Mouse (Mus musculus) liver, postnatal 0 days (tissue): ENCODE measurements at regions not wholly inside any gene's neighbourhood (a gene's known extent, or its start where the extent isn't known, plus 50 kb on each side); places are given as distances from the start of the nearest gene placed in this dataset.

Experiments
- ATAC-seq: fragments of 200-750 bp; cut with Nextera tagmentation; 2 replicates; pipeline ENCODE4 v1.8.0; 2017; ENCODE audit warnings: mild to moderate bottlenecking, moderate library complexity
- DNase-seq: peaks from one replicate; pipeline ENCODE4 v3.0.0-alpha.2; 2016
- H3K27ac ChIP-seq: fragments of 300-500 bp; sonication (generic); 2 replicates; pipeline ENCODE4 v1.5.1; 2014; ENCODE audit warnings: antibody characterized with exemption, moderate library complexity, mild to moderate bottlenecking, low read depth
- H3K27me3 ChIP-seq: fragments of 300-500 bp; sonication (generic); 2 replicates; pipeline ENCODE4 v1.6.1; 2014; ENCODE audit warnings: low read length, control low read depth, mixed read lengths; ENCODE audit not compliant: insufficient read depth
- H3K36me3 ChIP-seq: fragments of 300-500 bp; sonication (generic); replicated peaks from 2 replicates; pipeline ENCODE4 v1.6.1; 2014; ENCODE audit warnings: mild to moderate bottlenecking, control low read depth, low read length, moderate library complexity, mixed read lengths; ENCODE audit not compliant: insufficient read depth
- H3K4me1 ChIP-seq: fragments of 300-500 bp; sonication (generic); 2 replicates; pipeline ENCODE4 v1.6.1; 2014; ENCODE audit warnings: antibody characterized with exemption, mild to moderate bottlenecking, control low read depth; ENCODE audit not compliant: insufficient read depth
- H3K4me2 ChIP-seq: fragments of 300-500 bp; sonication (generic); 2 replicates; pipeline ENCODE4 v1.6.1; 2014; ENCODE audit warnings: low read depth, mild to moderate bottlenecking, low read length, moderate library complexity, mixed read lengths
- H3K4me3 ChIP-seq: fragments of 300-500 bp; sonication (generic); 2 replicates; pipeline ENCODE4 v1.5.1; 2014; ENCODE audit warnings: low read depth, low read length
- H3K9ac ChIP-seq: fragments of 300-500 bp; sonication (generic); replicated peaks from 2 replicates; pipeline ENCODE4 v1.6.1; 2014; ENCODE audit warnings: mild to moderate bottlenecking, moderate library complexity
- H3K9me3 ChIP-seq: fragments of 300-500 bp; sonication (generic); 2 replicates; pipeline ENCODE4 v1.6.1; 2016; ENCODE audit warnings: mild to moderate bottlenecking, control low read depth, low read length, mixed read lengths
- EP300 ChIP-seq: IDR thresholded peaks from 2 replicates; pipeline ENCODE4 v1.6.1; 2016; ENCODE audit warnings: antibody characterized with exemption, low read depth, mild to moderate bottlenecking
- WGBS: fragments of 180-500 bp; shearing (Covaris S2); extraction: QIAGEN DNeasy Blood & Tissue Kit; methylation state at CpG from one replicate; pipeline ENCODE4 v1.1.7; 2014; ENCODE audit not compliant: insufficient replicate concordance; 5-methylcytosine and 5-hydroxymethylcytosine counted together

DNA sequence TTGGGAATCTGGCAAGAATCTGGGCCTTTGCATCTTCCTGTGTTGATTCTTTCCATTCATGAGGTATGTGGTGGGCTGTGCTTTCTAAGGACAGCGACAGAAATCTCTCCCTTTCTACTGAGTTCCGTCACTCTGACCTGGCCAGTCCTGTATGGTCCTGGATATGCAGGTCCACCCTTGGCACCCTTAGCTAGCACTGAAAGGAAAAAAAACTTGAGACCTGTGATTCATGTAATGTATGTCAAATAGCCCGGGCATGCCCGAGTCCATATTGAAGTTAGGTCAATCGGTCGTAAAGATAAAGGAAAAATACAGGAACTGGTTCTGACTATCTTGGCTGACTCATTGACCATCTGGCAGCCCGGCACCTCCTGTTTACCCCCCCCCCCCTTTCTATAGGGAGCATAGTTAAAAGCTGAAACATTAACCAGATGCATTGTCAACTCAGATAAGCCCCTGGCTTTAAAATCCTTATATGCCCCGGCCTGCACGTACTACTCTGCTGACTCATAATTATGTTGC is 57.7 kb upstream of the Spin1 start:
- DNase-seq, result no peak
- ATAC-seq, result no peak
- Histone ChIP-seq H3K36me3 (no peaks in the 10 kb centered on the region), H3K4me2 (no peak overlapping the region), H3K4me1 (no peaks in the 10 kb centered on the region), H3K9ac (no peak overlapping the region), H3K27me3 (no peaks in the 10 kb centered on the region), H3K27ac (no peak overlapping the region), H3K4me3 (no peak overlapping the region), H3K9me3 (peaks cover 5% of the 10 kb centered on the region; the same call in 1 of the 2 replicates)
- no peak for TF ChIP-seq EP300
- 79% methylated on average over 9 of the region's 9 CpGs for WGBS
